Mouse (Mus musculus) kidney, adult 2 months (tissue): ENCODE data around the gene Pfdn6. TPM values are rescaled to one million over a fixed set of nuclear protein-coding genes. Genes with fewer than 3 reads are reported as not detected.

Source experiments
- DNase-seq: peaks from one replicate; pipeline ENCODE4 v3.0.0; 2021
- H3K27ac ChIP-seq: fragments of 200-500 bp; 2 replicates; pipeline ENCODE4 v1.5.1; 2012; ENCODE audit warnings: low read depth, low read length, control low read depth, inconsistent platforms; ENCODE audit not compliant: insufficient read depth
- H3K27me3 ChIP-seq: fragments of 200-500 bp; replicated peaks from 2 replicates; pipeline ENCODE4 v1.6.1; 2012; ENCODE audit warnings: mild to moderate bottlenecking, moderate library complexity, low read length, inconsistent platforms; ENCODE audit not compliant: control insufficient read depth, insufficient read depth
- H3K36me3 ChIP-seq: fragments of 200-500 bp; 2 replicates; pipeline ENCODE4 v1.6.1; 2012; ENCODE audit warnings: mild to moderate bottlenecking, moderate library complexity, low read length, inconsistent platforms; ENCODE audit not compliant: control insufficient read depth, insufficient read depth
- H3K4me1 ChIP-seq: fragments of 200-500 bp; 2 replicates; pipeline ENCODE4 v1.6.1; 2011; ENCODE audit warnings: low read length; ENCODE audit not compliant: control insufficient read depth, insufficient read depth
- H3K4me3 ChIP-seq: fragments of 200-500 bp; 2 replicates; pipeline ENCODE4 v1.5.1; 2011; ENCODE audit warnings: mild to moderate bottlenecking, low read depth, low read length, control low read depth; ENCODE audit not compliant: insufficient read depth
- CTCF ChIP-seq: fragments of 200-500 bp; conservative IDR thresholded peaks from 2 replicates; pipeline ENCODE4 v1.5.1; 2011; ENCODE audit warnings: low read depth, mild to moderate bottlenecking, control low read depth, low read length, moderate library complexity, mixed read lengths; ENCODE audit not compliant: insufficient read depth, insufficient read length
- POLR2A ChIP-seq: fragments of 200-500 bp; IDR thresholded peaks from one replicate; pipeline ENCODE4 v1.6.1; 2011; ENCODE audit warnings: low read depth, low read length, control low read depth
- WGBS: fragments of 180-500 bp; shearing (Covaris S2); methylation state at CpG from one replicate; pipeline ENCODE4 v1.1.7; 2018; 5-methylcytosine and 5-hydroxymethylcytosine counted together
- polyA plus RNA-seq: library from polyadenylated mRNA; depleted of rRNA; stranded (reverse); fragments of >200 nt; gene quantifications from 2 replicates; pipeline ENCODE4 v1.2.3, GENCODE M21; 2012

Gene Pfdn6
- polyA plus RNA-seq, 1 experiment: 41.1 TPM

DNA sequence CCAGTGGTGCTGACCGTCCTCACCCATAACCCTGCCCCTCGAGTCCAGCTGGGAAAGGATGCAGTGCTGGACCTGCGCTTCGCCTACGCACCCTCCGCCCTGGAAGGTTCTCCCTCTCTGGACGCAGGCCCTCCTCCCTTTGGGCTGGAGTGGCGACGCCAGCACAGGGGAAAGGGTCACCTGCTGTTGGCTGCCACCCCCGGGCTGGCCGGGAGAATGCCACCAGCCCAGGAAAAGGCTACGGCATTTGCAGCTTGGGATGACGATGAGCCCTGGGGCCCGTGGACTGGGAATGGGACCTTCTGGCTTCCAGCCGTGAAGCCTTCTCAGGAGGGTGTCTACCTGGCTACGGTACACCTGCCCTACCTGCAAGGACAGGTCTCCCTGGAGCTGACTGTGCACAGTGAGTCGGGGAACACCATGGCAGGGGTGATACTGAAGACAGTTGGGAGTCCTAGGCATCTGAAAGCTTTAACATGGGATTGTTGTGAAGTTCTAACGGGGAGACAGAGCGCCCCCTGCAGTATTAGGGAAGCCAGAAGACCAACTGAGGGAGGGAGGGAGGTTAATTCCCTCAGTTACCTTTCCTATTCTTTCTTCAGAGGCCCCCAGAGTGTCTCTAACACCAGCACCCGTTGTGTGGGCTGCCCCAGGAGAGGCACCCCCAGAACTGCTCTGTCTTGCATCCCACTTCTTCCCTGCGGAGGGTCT is 14.6 kb downstream of the Pfdn6 start:
- Histone ChIP-seq H3K27me3 (no peaks in the 10 kb centered on the region), H3K4me1 (no peaks in the 10 kb centered on the region), H3K4me3 (no peak overlapping the region), H3K27ac (no peak overlapping the region), H3K36me3 (no peaks in the 10 kb centered on the region)
- TF ChIP-seq CTCF (0 out of 2 replicates have a peak, but pooled peaks have one; percentile 10), POLR2A (no peak)
- WGBS: 83% methylated on average over 21 of the region's 21 CpGs
- DNase-seq: no peak

DNA sequence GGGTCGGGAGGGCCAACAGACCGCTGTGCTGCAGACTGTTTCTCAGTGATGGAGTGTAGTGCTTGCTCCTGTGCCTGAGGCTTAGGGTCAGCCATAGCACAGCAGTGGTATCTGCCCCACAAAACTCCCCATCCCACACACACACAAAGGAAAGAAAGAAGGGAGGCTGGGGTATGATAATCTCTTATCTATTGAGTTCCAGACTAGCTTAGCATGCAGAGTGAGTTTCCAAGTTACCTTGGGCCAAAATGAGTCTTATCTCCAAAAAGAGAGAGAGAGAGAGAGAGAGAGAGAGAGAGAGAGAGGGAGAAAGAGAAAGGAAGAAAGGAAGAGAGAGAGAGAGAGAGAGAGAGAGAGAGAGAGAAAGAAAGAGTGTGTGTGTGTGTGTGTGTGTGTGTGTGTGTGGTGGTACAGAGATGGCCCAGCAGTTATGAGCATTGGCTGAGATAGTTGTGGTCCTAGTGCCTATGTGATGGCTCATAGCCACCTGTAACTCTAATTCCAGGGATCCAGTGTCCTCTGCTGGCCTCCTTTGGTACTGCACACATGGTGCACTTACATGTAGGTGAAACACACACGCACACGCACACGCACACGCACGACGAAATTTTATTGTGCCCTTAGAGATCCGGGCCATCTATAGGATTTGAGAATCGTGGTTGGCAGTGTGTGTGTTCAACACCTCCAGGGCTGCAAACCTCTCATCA is 15.4 kb downstream of the Pfdn6 start:
- no peaks in the 10 kb centered on the region for H3K36me3 ChIP-seq
- no peak overlapping the region for H3K27ac ChIP-seq
- no peak for DNase-seq
- WGBS: 84% methylated on average over 10 of the region's 10 CpGs
- no peaks in the 10 kb centered on the region for H3K4me1 ChIP-seq
- TF ChIP-seq POLR2A (no peak), CTCF (peak; percentile 60)
- H3K4me3 ChIP-seq: no peak overlapping the region
- no peaks in the 10 kb centered on the region for H3K27me3 ChIP-seq

DNA sequence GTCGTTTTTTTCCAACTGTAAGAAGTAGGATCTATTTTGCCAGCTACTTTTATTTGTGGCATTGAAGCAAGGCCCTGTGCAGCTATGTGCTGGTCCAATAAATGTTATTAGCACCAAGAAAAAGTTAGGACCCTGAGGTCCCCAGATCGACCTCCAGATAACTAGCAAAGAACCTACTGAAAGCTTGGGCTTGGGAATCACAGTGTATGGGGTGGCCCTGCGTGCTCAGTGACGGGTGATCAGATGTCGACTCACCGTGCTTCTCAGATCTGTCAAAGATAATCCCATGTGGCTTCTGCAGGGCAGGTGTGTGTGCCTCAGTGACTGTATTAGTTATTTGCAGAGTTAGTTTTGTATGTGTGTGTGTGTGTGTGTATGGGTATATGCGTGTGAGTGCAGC is 18.8 kb downstream of the Pfdn6 start:
- no peak for TF ChIP-seq POLR2A
- TF ChIP-seq CTCF: no peak
- no peak for DNase-seq
- 82% methylated on average over 7 of the region's 7 CpGs for WGBS
- H3K4me3 ChIP-seq: no peak overlapping the region
- no peaks in the 10 kb centered on the region for H3K27me3 ChIP-seq
- no peaks in the 10 kb centered on the region for H3K36me3 ChIP-seq
- H3K4me1 ChIP-seq: peaks cover 6% of the 10 kb centered on the region; the same call in 1 of the 2 replicates
- no peak overlapping the region for H3K27ac ChIP-seq

DNA sequence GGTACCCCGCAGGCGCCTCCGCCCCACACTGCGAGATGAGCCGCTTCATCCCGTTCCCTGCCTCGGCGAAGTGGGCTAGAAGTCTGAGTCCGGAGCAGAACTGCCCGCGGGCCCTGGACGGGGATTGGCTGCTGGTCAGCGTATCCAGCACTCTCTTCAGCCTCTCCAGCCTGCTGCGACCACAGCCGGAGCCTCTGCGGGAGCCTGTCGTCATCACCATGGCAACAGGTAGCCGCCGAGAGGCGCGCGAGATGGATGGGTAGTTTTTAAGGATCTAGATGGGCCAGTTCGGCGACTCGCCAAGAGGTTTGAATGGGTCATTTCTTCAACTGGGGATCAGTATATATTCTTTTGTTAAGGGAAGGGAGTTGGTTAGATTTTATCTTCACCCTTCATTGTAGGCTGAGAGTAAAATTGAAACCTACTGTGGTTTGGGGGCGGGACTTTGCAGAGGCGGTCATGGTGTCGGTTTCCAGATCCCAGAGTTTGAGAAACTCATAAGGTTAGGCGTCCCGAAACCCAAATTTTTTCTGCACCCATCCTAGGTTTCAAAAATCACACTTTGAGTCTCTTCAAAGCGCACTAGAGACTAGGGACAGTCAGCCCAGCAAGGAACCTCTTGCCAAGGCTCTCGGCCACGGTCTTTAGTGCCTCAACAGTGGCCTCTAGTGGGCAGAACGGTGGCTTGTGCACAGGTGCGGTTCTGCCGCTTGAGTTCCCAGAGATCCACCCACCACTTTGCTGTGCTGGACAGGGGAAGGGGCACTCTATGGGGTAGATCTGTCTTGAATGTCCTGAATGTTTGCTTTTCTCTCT is 19.7 kb downstream of the Pfdn6 start:
- TF ChIP-seq POLR2A: no peak
- TF ChIP-seq CTCF: peak; percentile 93

DNA sequence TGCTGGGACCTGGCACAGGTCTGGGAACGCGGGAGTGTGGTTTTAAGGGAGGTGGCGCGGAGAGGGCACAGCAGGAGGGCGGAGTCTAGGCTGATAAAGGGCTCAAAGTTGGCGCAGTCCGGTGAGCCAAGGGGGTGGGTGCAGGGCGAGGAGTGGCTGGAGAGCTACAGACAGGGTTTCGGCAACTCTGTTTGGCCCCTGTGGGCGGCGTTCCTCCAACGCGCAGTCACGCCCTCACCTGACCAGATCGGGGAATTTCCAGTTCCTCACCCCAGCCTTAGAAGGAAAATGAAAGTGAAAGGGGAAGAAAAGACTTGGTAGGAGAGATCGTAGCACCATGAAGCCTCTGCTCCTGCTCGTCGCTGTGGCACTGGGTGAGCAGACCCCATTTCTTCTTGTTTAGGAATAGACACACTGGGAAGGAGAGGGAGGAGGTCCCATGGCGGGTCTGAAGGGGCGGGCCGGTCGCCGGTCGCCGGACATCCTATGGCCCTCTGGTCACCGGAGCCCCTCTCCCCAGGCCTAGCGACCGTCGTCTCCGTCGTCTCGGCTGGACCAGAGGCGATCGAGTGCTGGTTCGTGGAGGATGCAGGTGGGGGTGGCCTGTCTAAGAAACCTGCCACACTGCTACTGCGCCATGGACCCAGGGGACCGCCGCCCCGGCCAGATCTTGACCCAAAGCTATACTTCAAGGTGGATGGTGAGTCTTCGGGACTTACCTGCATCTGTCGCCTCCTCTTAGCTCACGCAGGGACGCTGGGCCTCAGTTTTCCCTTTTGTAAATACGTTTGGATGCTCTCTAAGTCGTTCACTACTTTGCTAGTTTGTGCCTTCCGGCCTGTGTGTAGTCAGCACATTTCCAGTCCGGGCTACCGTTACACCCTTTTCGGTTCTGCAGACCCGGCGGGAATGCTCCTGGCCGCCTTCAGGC is 20.5 kb downstream of the Pfdn6 start:
- under 1% methylated on average over 52 of the region's 52 CpGs for WGBS
- peak overlapping the region; percentile 92 for H3K27ac ChIP-seq
- peak; percentile 92 for DNase-seq
- no peaks in the 10 kb centered on the region for H3K36me3 ChIP-seq
- TF ChIP-seq CTCF (peak; percentile 30), POLR2A (peak; percentile 31)
- peak overlapping the region; percentile 99 for H3K4me3 ChIP-seq
- H3K4me1 ChIP-seq: peaks cover 9% of the 10 kb centered on the region; the same call in 1 of the 2 replicates
- H3K27me3 ChIP-seq: no peaks in the 10 kb centered on the region

More for the DNA sequence above, 19.7 kb downstream of the Pfdn6 start:
- peak; percentile 91 for DNase-seq
- H3K36me3 ChIP-seq: no peaks in the 10 kb centered on the region
- peaks cover 7% of the 10 kb centered on the region; the same call in 1 of the 2 replicates for H3K4me1 ChIP-seq
- peak overlapping the region; percentile 99 for H3K4me3 ChIP-seq
- H3K27ac ChIP-seq: peak overlapping the region; percentile 92
- no peaks in the 10 kb centered on the region for H3K27me3 ChIP-seq
- under 1% methylated on average over 36 of the region's 36 CpGs for WGBS
